Mouse (Mus musculus) midbrain, embryonic 16.5 days (tissue): Measurements from ENCODE around the gene Emilin3. TPM values are rescaled to one million over a fixed set of nuclear protein-coding genes. Genes with fewer than 3 reads are reported as not detected.

Experiments
- ATAC-seq: fragments of 200-750 bp; cut with Nextera tagmentation; 2 replicates; pipeline ENCODE4 v1.8.0; 2017; ENCODE audit warnings: moderate TSS enrichment
- H3K27ac ChIP-seq: fragments of 300-500 bp; sonication (generic); 2 replicates; pipeline ENCODE4 v1.5.1; 2014; ENCODE audit warnings: mild to moderate bottlenecking, low read length, mixed read lengths
- H3K27me3 ChIP-seq: fragments of 300-500 bp; sonication (generic); 2 replicates; pipeline ENCODE4 v1.6.1; 2014; ENCODE audit warnings: low read depth, low read length, mixed read lengths; ENCODE audit not compliant: control insufficient read depth, insufficient read depth
- H3K36me3 ChIP-seq: fragments of 300-500 bp; sonication (generic); 2 replicates; pipeline ENCODE4 v1.6.1; 2014; ENCODE audit warnings: mild to moderate bottlenecking, low read length, moderate library complexity, mixed read lengths; ENCODE audit not compliant: control insufficient read depth, insufficient read depth
- H3K4me1 ChIP-seq: fragments of 300-500 bp; sonication (generic); 2 replicates; pipeline ENCODE4 v1.6.1; 2014; ENCODE audit warnings: mild to moderate bottlenecking, low read length, mixed read lengths; ENCODE audit not compliant: control insufficient read depth, insufficient read depth
- H3K4me2 ChIP-seq: fragments of 300-500 bp; sonication (generic); 2 replicates; pipeline ENCODE4 v1.6.1; 2014; ENCODE audit warnings: mild to moderate bottlenecking, low read length, mixed read lengths
- H3K4me3 ChIP-seq: fragments of 300-500 bp; sonication (generic); 2 replicates; pipeline ENCODE4 v1.5.1; 2014; ENCODE audit warnings: low read depth, mild to moderate bottlenecking, low read length, moderate library complexity, mixed read lengths
- H3K9ac ChIP-seq: fragments of 300-500 bp; sonication (generic); 2 replicates; pipeline ENCODE4 v1.6.1; 2014; ENCODE audit warnings: low read depth, low read length, mixed read lengths
- H3K9me3 ChIP-seq: fragments of 300-500 bp; sonication (generic); replicated peaks from 2 replicates; pipeline ENCODE4 v1.6.1; 2014; ENCODE audit warnings: mild to moderate bottlenecking, low read length, mixed read lengths; ENCODE audit not compliant: control insufficient read depth, poor library complexity, severe bottlenecking
- WGBS: fragments of 180-500 bp; shearing (Covaris S2); extraction: QIAGEN DNeasy Blood & Tissue Kit; methylation state at CpG from one replicate; pipeline ENCODE4 v1.1.7; 2014; 5-methylcytosine and 5-hydroxymethylcytosine counted together
- polyA plus RNA-seq: library from polyadenylated mRNA; unstranded; fragments of >200 nt; fragmentation: Nextera tagmentation; extraction: Ambion mirVana; gene quantifications from 2 replicates; pipeline ENCODE4 v1.2.1, GENCODE M21; 2015

Gene Emilin3
- polyA plus RNA-seq, 1 experiment from 2014 or later: 0.65 TPM

DNA sequence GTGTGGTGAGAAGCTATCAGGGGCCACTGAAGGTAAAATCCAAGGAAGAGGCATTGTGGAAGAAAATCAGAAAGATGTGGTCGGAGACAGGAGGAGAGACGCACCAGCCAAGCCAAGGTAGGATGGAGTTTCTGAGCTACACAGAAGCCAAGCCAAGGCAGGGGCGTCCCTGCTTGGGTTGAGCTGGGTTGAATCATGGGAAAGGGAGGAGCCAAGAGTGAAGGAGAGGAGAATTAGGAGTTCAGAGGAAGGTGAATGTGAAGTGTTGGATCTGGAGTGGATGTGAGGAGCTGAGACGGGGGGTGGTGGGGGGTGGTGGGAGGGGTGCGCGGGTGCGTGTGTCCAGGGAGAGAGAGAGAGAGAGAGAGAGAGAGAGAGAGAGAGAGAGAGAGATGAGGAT, 9.2 kb upstream of the Emilin3 start:
- Histone ChIP-seq H3K4me3 (no peak overlapping the region), H3K27me3 (no peaks in the 10 kb centered on the region), H3K36me3 (no peaks in the 10 kb centered on the region), H3K9me3 (no peaks in the 10 kb centered on the region), H3K4me1 (peaks cover 2% of the 10 kb centered on the region; the same call in 1 of the 2 replicates), H3K27ac (no peak overlapping the region), H3K9ac (no peak overlapping the region), H3K4me2 (no peak overlapping the region)
- 76% methylated on average over 7 of the region's 7 CpGs for WGBS
- ATAC-seq: no peak

DNA sequence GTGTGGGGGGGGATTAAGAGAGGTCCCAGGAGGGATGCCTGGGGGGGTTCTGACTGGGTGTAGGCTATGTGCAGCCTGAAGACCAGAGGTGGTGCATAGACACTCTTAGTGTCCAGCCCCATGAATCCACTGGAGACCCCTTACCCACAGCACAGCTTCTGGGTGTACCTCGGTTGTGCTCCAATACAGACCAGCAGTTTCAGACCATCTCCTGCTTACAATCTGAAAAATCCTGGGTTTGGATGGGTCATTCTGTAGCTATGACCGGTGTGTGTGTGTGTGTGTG, 6.7 kb upstream of the Emilin3 start:
- H3K4me3 ChIP-seq: no peak overlapping the region
- no peak for ATAC-seq
- no peaks in the 10 kb centered on the region for H3K36me3 ChIP-seq
- WGBS: 77% methylated on average over 2 of the region's 2 CpGs
- no peak overlapping the region for H3K27ac ChIP-seq
- 0 out of 2 replicates have a peak, but pooled peaks cover 3% of the 10 kb centered on the region for H3K27me3 ChIP-seq
- no peak overlapping the region for H3K9ac ChIP-seq
- H3K4me2 ChIP-seq: no peak overlapping the region
- H3K9me3 ChIP-seq: no peaks in the 10 kb centered on the region
- peaks cover 2% of the 10 kb centered on the region; the same call in 1 of the 2 replicates for H3K4me1 ChIP-seq

DNA sequence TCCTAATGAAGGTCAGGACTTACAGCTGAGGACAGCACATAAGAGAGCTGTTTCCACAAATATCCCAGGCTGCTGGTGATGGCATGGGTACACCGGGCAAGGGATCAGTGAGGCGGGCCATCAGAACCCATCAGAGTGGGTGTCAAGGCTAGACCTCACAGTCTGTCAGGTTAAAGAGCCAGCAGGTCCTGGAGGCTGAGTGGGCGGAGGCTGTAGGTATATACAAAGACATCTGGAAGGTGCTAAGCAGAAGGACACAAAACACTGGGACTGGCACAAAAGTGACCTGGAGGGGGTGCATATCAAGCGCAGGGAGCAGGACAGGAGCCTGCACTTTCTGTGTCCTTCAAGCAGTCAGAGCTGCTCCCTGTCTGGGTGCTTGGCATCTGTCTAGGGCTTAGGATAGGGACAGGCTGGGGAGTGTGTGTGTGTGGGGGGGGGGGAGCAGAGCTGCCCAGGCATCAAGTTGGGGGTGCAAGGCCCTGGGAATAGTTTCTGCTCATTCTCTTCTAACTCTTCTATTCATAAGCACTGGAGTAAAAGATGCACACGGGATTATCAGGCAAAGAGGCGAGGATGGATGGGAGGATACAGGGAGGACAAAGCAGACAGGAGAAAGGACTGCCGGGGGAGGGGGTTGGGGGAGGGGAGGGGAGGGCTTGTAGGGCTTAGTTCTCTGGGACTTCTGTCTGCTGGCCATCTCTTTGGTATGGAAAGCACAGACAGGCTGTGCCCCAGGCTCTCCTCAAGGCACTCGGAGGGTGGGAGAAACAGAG, 6.2 kb upstream of the Emilin3 start:
- ATAC-seq: no peak
- Histone ChIP-seq H3K27ac (no peak overlapping the region), H3K9me3 (no peaks in the 10 kb centered on the region), H3K4me2 (no peak overlapping the region), H3K4me3 (no peak overlapping the region), H3K4me1 (peaks cover 2% of the 10 kb centered on the region; the same call in 1 of the 2 replicates), H3K27me3 (0 out of 2 replicates have a peak, but pooled peaks cover 3% of the 10 kb centered on the region), H3K9ac (no peak overlapping the region), H3K36me3 (no peaks in the 10 kb centered on the region)
- 44% methylated on average over 8 of the region's 8 CpGs for WGBS

DNA sequence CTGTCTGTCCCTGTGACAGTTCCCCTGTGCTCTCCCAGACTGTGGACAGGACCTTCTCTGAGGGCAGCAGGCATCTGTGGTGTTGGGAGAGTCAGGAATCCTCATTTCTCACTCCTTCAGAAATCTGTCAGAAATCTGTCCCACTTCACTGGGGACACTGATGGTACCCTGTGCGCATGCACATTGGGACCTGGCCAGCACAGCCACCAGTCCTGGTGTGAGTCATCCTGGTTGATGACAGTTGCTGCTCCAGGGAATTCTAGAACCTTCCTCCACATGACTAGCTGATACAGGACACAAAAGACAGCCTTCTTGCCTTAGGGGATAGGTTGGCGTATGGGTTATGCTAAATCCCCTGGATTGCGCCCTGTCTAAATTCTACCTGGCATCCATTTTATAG, 5.2 kb upstream of the Emilin3 start:
- Histone ChIP-seq H3K27me3 (peaks cover 10% of the 10 kb centered on the region), H3K36me3 (no peaks in the 10 kb centered on the region)

DNA sequence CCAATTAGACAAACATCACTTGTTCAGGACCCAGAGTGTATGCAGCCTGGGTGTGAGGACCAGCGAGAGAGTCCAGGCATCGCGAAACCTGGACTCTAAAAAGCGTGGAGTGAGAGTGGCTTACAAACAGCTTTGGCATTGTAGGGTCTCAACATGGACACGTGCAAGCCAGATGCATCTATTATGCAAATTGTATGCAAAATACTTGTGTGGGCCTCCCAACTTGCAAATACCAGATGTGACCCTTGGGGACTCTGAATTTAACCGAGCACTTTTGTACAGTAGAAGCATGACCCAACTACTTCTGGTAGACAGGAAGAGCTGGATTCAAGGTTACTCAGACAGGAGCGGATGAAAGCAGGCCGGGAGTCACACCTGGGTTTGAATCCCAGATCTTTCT, 4.6 kb upstream of the Emilin3 start:
- Histone ChIP-seq H3K4me1 (peaks cover 7% of the 10 kb centered on the region), H3K9ac (no peak overlapping the region), H3K4me3 (no peak overlapping the region), H3K27ac (no peak overlapping the region), H3K9me3 (no peaks in the 10 kb centered on the region), H3K36me3 (no peaks in the 10 kb centered on the region), H3K4me2 (no peak overlapping the region), H3K27me3 (peaks cover 14% of the 10 kb centered on the region)
- 62% methylated on average over 8 of the region's 8 CpGs for WGBS
- ATAC-seq: no peak

More for the DNA sequence above, 5.2 kb upstream of the Emilin3 start:
- Histone ChIP-seq H3K27ac (no peak overlapping the region), H3K9ac (no peak overlapping the region), H3K4me1 (peaks cover 2% of the 10 kb centered on the region; the same call in 1 of the 2 replicates), H3K4me3 (no peak overlapping the region), H3K4me2 (no peak overlapping the region), H3K9me3 (no peaks in the 10 kb centered on the region)
- no peak for ATAC-seq
- WGBS: 99% methylated on average over 3 of the region's 3 CpGs

DNA sequence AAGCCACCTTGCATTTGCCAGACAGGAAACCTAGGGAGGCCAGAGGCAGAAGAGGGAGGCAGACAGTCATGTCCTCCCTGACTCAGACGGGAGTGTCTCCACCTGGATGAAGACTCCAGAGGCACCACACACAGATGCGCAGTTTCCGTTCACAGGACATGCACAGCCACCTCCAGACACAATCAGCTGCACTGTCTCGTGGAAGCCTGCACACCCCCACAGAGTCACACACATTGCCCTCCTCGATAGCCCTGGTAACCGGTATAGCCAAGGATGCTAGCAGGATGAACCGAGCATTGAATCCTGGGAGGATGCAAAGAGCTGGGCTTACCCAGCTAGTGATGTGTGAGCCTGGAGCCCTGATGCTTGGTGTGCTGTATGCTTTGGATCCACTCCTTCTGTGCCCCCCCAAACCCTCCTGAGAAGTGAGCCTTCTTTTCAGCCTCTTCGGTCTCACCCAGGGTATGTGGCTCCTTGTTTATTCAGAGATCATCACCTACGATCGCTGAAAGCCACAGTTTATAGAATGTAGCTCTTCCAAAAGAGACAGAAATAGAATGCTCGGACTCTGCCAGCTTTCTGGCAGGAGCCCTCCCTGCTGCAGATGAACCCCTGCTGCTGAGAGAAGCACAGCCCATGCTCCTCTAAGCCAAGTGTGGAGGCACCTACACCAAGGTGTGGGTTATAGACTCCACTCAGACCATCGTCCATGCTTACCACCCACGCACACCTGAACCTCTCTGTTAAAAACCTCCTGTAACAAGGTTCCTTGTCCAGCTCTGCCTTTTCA, 3.9 kb upstream of the Emilin3 start:
- no peaks in the 10 kb centered on the region for H3K9me3 ChIP-seq
- H3K4me3 ChIP-seq: no peak overlapping the region
- peaks cover 21% of the 10 kb centered on the region for H3K27me3 ChIP-seq
- H3K27ac ChIP-seq: no peak overlapping the region
- H3K9ac ChIP-seq: no peak overlapping the region
- 76% methylated on average over 13 of the region's 13 CpGs for WGBS
- H3K4me2 ChIP-seq: no peak overlapping the region
- no peak for ATAC-seq
- H3K36me3 ChIP-seq: no peaks in the 10 kb centered on the region
- H3K4me1 ChIP-seq: peaks cover 12% of the 10 kb centered on the region

DNA sequence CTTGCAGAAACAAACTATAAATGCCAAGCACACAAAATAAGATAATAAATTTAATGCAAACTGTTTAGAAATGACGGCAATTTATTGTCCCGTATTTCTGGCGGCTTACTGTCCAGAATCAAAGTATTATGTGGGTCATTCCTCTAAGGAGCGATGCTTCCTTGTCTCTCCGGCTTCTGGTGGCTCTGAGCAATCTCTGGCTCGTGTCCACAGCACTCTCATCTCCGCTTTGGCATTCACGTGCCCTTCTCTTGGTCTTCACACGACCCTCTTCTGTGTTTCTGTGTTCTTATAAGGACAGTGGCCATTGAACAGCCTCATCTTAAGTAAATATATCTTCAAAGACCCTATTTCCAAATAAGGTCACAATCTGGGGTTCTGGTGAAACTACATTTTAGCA, 2.5 kb upstream of the Emilin3 start:
- Histone ChIP-seq H3K9ac (no peak overlapping the region), H3K27ac (no peak overlapping the region), H3K27me3 (peaks cover 34% of the 10 kb centered on the region), H3K36me3 (no peaks in the 10 kb centered on the region), H3K4me1 (peaks cover 12% of the 10 kb centered on the region), H3K9me3 (no peaks in the 10 kb centered on the region), H3K4me3 (no peak overlapping the region), H3K4me2 (no peak overlapping the region)
- WGBS: 87% methylated on average over 9 of the region's 9 CpGs
- no peak for ATAC-seq

DNA sequence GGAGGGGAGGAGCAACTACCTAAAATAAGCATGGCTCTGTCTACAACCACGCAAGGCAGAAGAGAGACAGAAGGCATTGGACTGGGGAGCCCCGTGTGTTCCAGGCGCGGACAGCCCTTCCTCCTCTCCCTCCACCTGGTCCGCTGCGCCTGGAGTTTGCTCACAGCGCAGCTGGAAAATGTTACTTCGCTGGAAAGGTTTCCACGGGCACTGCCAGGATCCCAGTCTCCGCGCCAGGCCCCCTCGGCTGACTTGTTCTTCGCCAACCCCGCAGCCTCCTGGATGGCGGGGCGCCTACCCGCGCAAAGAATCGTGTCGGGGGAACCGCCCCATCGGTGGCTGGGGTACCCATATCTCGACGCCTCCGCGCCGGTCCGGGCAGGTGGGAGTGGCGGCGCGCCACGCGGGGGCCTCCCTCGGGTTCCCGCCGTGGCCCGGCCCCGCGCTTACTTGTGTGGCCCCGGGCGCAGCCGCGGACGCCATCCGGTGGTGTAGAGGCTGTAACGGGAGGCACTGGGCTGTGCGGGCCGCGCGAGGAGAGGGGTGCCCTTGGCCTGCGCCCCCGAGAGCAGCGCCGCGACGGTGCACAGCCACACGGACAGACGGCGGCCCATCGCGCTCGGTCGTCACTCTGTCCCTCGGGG, 448 bp downstream of the Emilin3 start:
- ATAC-seq: peak; percentile 65; the same call in 1 of the 2 replicates
- WGBS: under 1% methylated on average over 64 of the region's 64 CpGs
- H3K9me3 ChIP-seq: no peaks in the 10 kb centered on the region
- no peaks in the 10 kb centered on the region for H3K36me3 ChIP-seq
- peak overlapping the region; percentile 86 for H3K4me2 ChIP-seq
- no peak overlapping the region for H3K27ac ChIP-seq
- H3K9ac ChIP-seq: peak overlapping the region; percentile 55
- H3K4me1 ChIP-seq: peaks cover 11% of the 10 kb centered on the region
- peaks cover 36% of the 10 kb centered on the region for H3K27me3 ChIP-seq
- peak overlapping the region; percentile 45 for H3K4me3 ChIP-seq

DNA sequence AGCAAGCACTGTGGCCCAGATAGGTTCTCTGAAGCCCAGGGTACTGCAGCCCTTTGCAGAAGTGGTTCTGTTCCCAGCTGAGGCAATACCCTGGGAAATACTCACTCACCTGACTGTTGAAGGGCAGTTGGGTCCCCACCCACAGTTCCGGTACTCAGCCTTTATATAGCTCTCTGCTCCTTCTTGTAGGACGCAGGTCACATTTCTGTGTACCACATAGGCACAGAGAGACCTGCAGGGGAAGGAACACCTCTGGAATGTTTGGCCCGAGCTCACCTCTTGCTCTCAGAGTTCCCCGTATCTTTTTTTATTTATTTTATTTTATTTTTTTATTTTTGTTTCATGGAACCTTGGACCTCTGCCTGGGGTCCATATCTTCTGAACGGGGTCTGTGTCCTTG, 1.5 kb downstream of the Emilin3 start:
- no peak overlapping the region for H3K9ac ChIP-seq
- no peaks in the 10 kb centered on the region for H3K36me3 ChIP-seq
- no peak overlapping the region for H3K4me3 ChIP-seq
- no peak for ATAC-seq
- H3K4me2 ChIP-seq: no peak overlapping the region
- no peak overlapping the region for H3K27ac ChIP-seq
- no peaks in the 10 kb centered on the region for H3K9me3 ChIP-seq
- peaks cover 36% of the 10 kb centered on the region for H3K27me3 ChIP-seq
- peaks cover 11% of the 10 kb centered on the region for H3K4me1 ChIP-seq
- 86% methylated on average over 5 of the region's 5 CpGs for WGBS
